Mouse (Mus musculus): ENCODE measurements at regions not wholly inside any gene's neighbourhood (a gene's known extent, or its start where the extent isn't known, plus 50 kb on each side); places are given as distances from the start of the nearest gene placed in this dataset.

- DNase-seq, result no peak
Observed at GRCm38 (mm10) chr3:65478215-65478614, 50.0 kb upstream of the Tiparp start.

GRCm38 (mm10) chr3:65477111-65477510, 51.1 kb upstream of the Tiparp start:
- DNase-seq, result no peak

GRCm38 (mm10) chr3:65476091-65476953, 51.9 kb upstream of the Tiparp start:
- no peak for DNase-seq

DNA sequence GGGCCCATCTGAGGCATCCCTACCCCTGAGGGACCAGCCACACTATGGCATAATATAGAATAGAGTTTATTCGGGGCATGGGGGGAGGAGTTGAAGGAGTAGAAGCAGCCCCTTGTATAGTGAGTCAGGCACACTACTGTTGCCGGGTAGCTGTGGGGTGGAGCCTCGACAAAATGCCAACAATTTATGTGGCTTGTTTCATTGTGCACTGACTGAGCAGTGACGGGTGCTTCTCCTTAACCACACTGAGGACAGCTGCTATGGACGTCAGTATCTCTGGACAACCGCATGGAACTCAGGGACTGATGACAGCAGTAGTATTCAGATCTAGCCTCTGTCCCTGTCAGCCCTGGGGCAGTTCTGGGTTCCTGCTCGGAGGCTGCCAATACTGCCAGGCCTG, 53.6 kb upstream of the Tiparp start:
- no peak for DNase-seq

DNA sequence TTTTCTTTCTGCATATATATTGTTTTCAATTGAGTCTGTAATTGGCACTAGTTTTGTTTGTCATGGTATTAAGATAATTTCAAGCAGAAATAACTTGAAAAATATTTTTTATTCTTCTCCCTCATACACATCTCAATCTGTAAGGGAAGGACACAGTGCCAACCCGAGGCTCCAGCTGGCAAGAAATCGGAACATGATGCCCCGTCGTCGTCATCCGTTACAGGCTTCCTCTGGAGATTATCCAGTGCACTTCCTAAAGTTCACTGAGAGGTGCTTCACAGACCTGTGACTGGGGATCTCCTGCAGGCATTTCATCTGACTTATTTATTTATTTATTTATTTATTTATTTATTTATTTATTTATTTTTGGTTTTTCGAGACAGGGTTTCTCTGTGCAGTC, 56.4 kb upstream of the Tiparp start:
- no peak for DNase-seq

- no peak for DNase-seq
Observed at GRCm38 (mm10) chr3:65469207-65469606, 59.0 kb upstream of the Tiparp start.

DNA sequence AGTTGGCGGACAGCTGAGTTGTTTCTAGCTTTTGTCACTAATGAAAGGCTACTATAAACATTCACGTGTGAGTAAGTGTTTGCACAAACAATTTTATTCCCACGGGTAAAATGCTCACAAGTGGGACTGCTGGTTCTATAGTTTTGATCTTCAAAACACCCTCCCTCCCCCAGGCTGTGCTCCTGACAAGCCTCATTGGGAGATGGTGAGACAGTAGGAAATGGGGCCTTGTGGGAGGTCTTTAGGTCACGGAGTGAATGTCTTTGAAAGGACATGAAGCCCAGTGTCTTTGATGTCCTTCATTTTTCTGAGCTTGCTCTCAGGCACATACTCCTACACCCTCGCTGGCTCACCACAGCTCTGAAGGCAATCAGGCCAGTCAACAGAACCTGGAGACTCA, 63.4 kb upstream of the Tiparp start:
- no peak for DNase-seq

- DNase-seq, result no peak
Observed at GRCm38 (mm10) chr3:65460936-65461335, 67.3 kb upstream of the Tiparp start.

- DNase-seq, result no peak
Observed at GRCm38 (mm10) chr3:65459702-65460101, 67.3 kb upstream of the Ssr3 start.

- DNase-seq, result no peak
Observed at GRCm38 (mm10) chr3:65457931-65458330, 65.5 kb upstream of the Ssr3 start.

GRCm38 (mm10) chr3:65455597-65456284, 63.3 kb upstream of the Ssr3 start:
- DNase-seq, result peak; percentile 29

DNA sequence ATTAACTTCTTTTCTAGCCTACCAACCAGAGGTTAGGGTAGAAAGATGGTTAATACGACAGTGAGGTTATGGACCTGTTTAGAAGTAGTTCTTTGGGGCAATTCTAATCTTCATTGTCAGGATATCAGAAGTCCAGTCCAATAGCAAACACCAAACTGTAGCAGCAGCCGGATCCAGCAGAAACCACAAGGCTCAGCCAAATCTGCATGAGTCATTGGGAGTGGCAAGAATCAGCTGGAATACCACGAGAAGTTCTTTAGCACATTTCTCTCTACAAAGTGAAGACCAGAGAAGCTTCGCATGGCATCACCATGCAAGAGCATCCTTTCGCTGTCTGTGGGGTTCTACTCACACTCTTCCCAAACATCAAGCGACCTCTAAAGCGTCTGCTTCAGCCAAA, 61.9 kb upstream of the Ssr3 start:
- DNase-seq, result no peak

DNA sequence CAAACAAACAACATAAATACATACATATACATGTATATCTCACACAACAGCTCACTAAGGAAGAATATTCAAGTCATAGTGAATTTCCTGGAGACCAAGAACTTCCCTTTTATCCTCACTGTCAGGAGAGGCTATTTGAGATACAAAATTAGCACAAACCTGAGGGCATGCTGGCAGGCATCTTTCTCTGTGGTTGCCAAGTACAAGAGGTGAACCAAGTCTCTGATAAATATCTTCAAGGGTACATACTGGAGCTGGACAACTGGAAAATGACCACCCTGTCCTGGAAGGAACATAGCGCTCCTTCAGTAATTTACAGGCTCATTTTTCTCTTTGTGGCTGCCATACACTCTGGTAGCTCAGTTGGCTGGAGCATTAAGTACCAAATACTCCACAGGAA, 56.8 kb upstream of the Ssr3 start:
- no peak for DNase-seq

- no peak for DNase-seq
Observed at GRCm38 (mm10) chr3:65443701-65444100, 51.3 kb upstream of the Ssr3 start.

DNA sequence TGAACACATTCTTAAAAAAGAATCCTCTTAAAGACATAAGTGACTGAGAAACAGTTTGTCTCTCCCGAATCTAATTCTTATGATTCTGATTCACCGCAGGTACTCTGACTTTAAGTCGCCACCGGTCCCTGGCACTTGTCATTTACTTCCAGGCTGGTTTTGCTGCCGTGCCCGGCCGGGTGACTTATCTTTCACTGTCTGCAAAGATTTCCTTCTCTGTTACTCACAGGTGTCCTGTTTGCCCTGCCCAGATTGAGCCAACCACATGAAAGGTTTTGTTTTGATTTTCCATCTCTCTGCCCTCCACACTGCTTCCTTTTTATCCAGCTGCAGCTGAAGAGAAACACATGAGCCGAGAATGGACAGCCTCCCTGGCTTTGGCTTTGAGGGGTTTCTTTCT, 50.5 kb upstream of the Ssr3 start:
- DNase-seq, result no peak

DNA sequence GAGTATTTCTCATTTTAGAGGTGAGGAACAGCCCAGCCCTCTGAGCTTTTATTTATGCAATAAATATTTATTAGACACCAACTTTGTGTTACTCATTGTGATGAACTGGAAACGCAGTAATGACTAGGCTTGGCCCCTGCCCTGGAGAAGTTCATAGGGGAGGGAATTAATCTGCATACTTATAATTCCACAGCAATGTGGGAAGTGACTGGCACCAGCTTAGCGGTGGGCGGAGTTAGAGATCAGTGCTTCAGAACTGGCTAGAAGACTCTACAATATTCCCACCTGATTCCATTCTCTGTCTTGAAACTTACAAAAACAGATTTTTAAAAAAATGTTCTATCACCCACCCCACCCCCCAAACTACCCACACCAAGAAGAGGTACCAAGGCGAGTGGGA, 49.8 kb upstream of the Ssr3 start:
- DNase-seq, result no peak

All from layer of hippocampus, adult 9-11 months (tissue).